Mouse (Mus musculus) liver, embryonic 18 days (tissue): ENCODE data around the gene R3hdm1. TPM values are rescaled to one million over a fixed set of nuclear protein-coding genes. Genes with fewer than 3 reads are reported as not detected.

Experiments used
- polyA plus RNA-seq: library from polyadenylated mRNA; depleted of rRNA; stranded (reverse); fragments of >200 nt; gene quantifications from 2 replicates; pipeline ENCODE4 v1.2.3, GENCODE M21; 2012; rRNA removed

The R3hdm1 gene
- polyA plus RNA-seq, result 13.4 and 18.1 TPM in 2 replicates

GRCm38 (mm10) chr1:128102641-128103461 is at the start of gene R3hdm1, which contains the start of gene Zranb3:
R3hdm1 (plus strand) TSS chr1:128103301.
Zranb3 (minus strand) TSS chr1:128103047.

GRCm38 (mm10) chr1:128243627-128243995 is 140.5 kb downstream of the R3hdm1 start, which contains the start of gene Ubxn4:
Ubxn4 (plus strand) TSS chr1:128243964.

Other genes starting within 250 kb of the R3hdm1 start
- not detected in 2 replicates for gene Map3k19, start 248.3 kb upstream of the R3hdm1 start, polyA plus RNA-seq
- gene Rab3gap1, start 234.5 kb upstream of the R3hdm1 start, polyA plus RNA-seq, result 6.8 and 7.9 TPM in 2 replicates
- 2.3 and 2.4 TPM in 2 replicates for gene Zranb3, start 254 bp upstream of the R3hdm1 start, polyA plus RNA-seq
- 16.4 and 17.9 TPM in 2 replicates for gene Ubxn4, start 140.7 kb downstream of the R3hdm1 start, polyA plus RNA-seq
- gene Lct, start 225.0 kb downstream of the R3hdm1 start, polyA plus RNA-seq, result 0.08 and 0.23 TPM in 2 replicates